Mouse (Mus musculus): ENCODE results near the gene Fat3.

GRCm38 (mm10) chr9:16011382-16011781, 489.7 kb downstream of the Fat3 start:
- TF ChIP-seq CTCF (IDR thresholded peaks at IDR 0.05; ENCODE audit: borderline replicate concordance, insufficient read depth, low read depth, low read length) (no peak), POLR2A (IDR thresholded peaks at IDR 0.05; ENCODE audit: borderline replicate concordance, insufficient read depth, low read length) (no peak)

Data from cerebellum, adult 2 months (tissue).